Mouse (Mus musculus) liver, embryonic 14.5 days (tissue): Measurements from ENCODE around the gene Ero1lb.

ENCODE experiments used
- CTCF ChIP-seq: IDR thresholded peaks from 2 replicates; pipeline ENCODE4 v1.5.1; 2016; ENCODE audit warnings: antibody characterized with exemption, low read depth, control low read depth
- EP300 ChIP-seq: IDR thresholded peaks from 2 replicates; pipeline ENCODE4 v1.6.1; 2016; ENCODE audit warnings: antibody characterized with exemption, low read depth

DNA sequence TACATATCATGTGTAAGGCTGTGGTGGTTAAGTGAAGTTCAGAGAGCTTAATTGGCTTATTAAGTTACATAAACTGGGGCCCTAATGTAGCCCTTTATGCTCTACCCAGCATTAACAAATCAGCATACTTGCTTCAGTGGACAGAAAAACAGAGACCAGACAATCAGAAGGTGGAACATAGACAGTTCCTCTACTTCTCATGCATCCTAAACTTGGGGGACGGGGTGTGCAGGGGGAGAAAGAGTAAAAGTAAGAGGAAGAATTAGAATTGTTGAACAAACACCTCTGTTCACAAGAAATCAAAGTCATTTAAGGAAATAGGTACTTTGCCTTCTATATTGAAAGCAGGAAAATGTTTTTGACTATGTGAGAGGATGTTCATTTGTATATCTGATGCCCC, 2.3 kb downstream of the Ero1lb start:
- TF ChIP-seq CTCF, result no peak
- no peak for TF ChIP-seq EP300
